Mouse (Mus musculus): ENCODE measurements around the gene Akr1b8. TPM values are rescaled to one million over a fixed set of nuclear protein-coding genes. Genes with fewer than 3 reads are reported as not detected.

Akr1b8 gene
- polyA plus RNA-seq (2014; fragmentation: Nextera tagmentation; extraction: Ambion mirVana): 9.0 and 11.1 TPM in 2 replicates

DNA sequence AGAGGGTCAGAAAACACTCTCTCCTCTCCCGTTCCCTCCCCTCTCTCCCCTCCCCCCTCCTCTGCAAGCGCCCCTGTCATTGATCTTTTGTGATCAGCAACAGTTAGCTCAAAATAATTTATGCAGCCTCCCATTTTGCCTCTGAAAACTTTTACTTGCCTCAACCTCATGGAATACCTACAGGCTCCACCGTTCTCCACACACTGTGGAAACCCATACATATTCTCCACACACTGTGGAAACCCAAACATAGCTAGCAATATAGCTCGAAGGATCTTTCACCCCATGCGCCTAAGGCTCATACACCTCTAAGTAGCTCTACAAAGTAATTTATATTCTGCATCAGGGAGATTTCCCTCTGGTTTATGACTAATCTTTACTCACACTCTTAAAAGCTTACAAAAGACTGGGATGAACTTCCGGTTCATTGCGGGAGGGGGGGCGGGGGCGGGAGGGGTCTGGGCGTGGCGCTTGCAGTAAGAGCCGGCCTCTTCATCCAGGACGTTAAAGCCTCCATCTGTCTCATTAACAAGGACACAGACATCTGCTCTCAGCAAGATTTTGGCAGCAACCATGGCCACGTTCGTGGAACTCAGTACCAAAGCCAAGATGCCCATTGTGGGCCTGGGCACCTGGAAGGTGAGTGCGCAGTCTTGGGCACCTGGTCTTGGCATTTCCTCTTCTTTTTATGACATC is at the start of gene Akr1b8:
TSS of gene Akr1b8 (plus strand) at position 462 of the 696 bp plus-strand sequence.
- H3K4me1 ChIP-seq (ENCODE audit: control insufficient read depth, insufficient read depth, low read length): peaks cover 3% of the 10 kb centered on the region; the same call in 1 of the 2 replicates
- DNase-seq (ENCODE audit: low spot score) (peak; percentile 59), ATAC-seq (ENCODE audit: insufficient number of reproducible peaks, low FRiP score, low TSS enrichment, low read depth) (no peak)
- peak within 1 kb of the TSS; percentile 17 for H3K4me3 ChIP-seq (ENCODE audit: low read depth, low read length)
- H3K4me2 ChIP-seq (ENCODE audit: low read depth, severe bottlenecking): peak within 1 kb of the TSS; percentile 50
- no peaks in the 10 kb centered on the region for H3K9me3 ChIP-seq (ENCODE audit: control insufficient read depth, low read length)
- no peaks in the 10 kb centered on the region for H3K27me3 ChIP-seq (ENCODE audit: control insufficient read depth, insufficient read depth, low read length)
- peak within 1 kb of the TSS; percentile 47 for H3K9ac ChIP-seq (ENCODE audit: low read length)
- WGBS: 12% methylated on average over 16 of the region's 16 CpGs
- no peaks in the 10 kb centered on the region for H3K36me3 ChIP-seq (ENCODE audit: control insufficient read depth, insufficient read depth, low read length)
- H3K27ac ChIP-seq (replicated peaks; ENCODE audit: low read depth, low read length): peak within 1 kb of the TSS; percentile 62; the same call in 1 of the 2 replicates

- Histone ChIP-seq H3K4me1 (ENCODE audit: control insufficient read depth, insufficient read depth, low read length) (no peaks in the 10 kb centered on the region), H3K27me3 (ENCODE audit: control insufficient read depth, insufficient read depth, low read length) (no peaks in the 10 kb centered on the region), H3K9me3 (ENCODE audit: control insufficient read depth, low read length) (no peaks in the 10 kb centered on the region), H3K4me3 (ENCODE audit: low read depth, low read length) (no peak overlapping the region), H3K9ac (ENCODE audit: low read length) (no peak overlapping the region), H3K4me2 (ENCODE audit: low read depth, severe bottlenecking) (no peak overlapping the region), H3K27ac (replicated peaks; ENCODE audit: low read depth, low read length) (no peak overlapping the region), H3K36me3 (ENCODE audit: control insufficient read depth, insufficient read depth, low read length) (peaks cover 4% of the 10 kb centered on the region; the same call in 1 of the 2 replicates)
- no peak for ATAC-seq (ENCODE audit: insufficient number of reproducible peaks, low FRiP score, low TSS enrichment, low read depth)
- 81% methylated on average over 10 of the region's 10 CpGs for WGBS
- DNase-seq (ENCODE audit: low spot score): no peak
These were observed 49.2 kb upstream of the Akr1b8 start for GRCm38 (mm10) chr6:34304675-34305241.

- no peaks in the 10 kb centered on the region for H3K9me3 ChIP-seq (ENCODE audit: control insufficient read depth, low read length)
- H3K4me1 ChIP-seq (ENCODE audit: control insufficient read depth, insufficient read depth, low read length): no peaks in the 10 kb centered on the region
- H3K27ac ChIP-seq (replicated peaks; ENCODE audit: low read depth, low read length): no peak overlapping the region
- H3K4me2 ChIP-seq (ENCODE audit: low read depth, severe bottlenecking): no peak overlapping the region
- no peak for ATAC-seq (ENCODE audit: insufficient number of reproducible peaks, low FRiP score, low TSS enrichment, low read depth)
- no peak overlapping the region for H3K4me3 ChIP-seq (ENCODE audit: low read depth, low read length)
- H3K36me3 ChIP-seq (ENCODE audit: control insufficient read depth, insufficient read depth, low read length): peaks cover 4% of the 10 kb centered on the region; the same call in 1 of the 2 replicates
- WGBS: 89% methylated on average over 6 of the region's 6 CpGs
- no peaks in the 10 kb centered on the region for H3K27me3 ChIP-seq (ENCODE audit: control insufficient read depth, insufficient read depth, low read length)
- DNase-seq (ENCODE audit: low spot score): no peak
- H3K9ac ChIP-seq (ENCODE audit: low read length): no peak overlapping the region
These were observed 47.1 kb upstream of the Akr1b8 start for GRCm38 (mm10) chr6:34306797-34307196.

- no peak overlapping the region for H3K9ac ChIP-seq (ENCODE audit: low read length)
- 95% methylated on average over 6 of the region's 6 CpGs for WGBS
- H3K27me3 ChIP-seq (ENCODE audit: control insufficient read depth, insufficient read depth, low read length): no peaks in the 10 kb centered on the region
- H3K36me3 ChIP-seq (ENCODE audit: control insufficient read depth, insufficient read depth, low read length): peaks cover 4% of the 10 kb centered on the region; the same call in 1 of the 2 replicates
- H3K4me1 ChIP-seq (ENCODE audit: control insufficient read depth, insufficient read depth, low read length): no peaks in the 10 kb centered on the region
- no peak overlapping the region for H3K27ac ChIP-seq (replicated peaks; ENCODE audit: low read depth, low read length)
- H3K9me3 ChIP-seq (ENCODE audit: control insufficient read depth, low read length): no peaks in the 10 kb centered on the region
- H3K4me2 ChIP-seq (ENCODE audit: low read depth, severe bottlenecking): no peak overlapping the region
- no peak overlapping the region for H3K4me3 ChIP-seq (ENCODE audit: low read depth, low read length)
- ATAC-seq (ENCODE audit: insufficient number of reproducible peaks, low FRiP score, low TSS enrichment, low read depth) (no peak), DNase-seq (ENCODE audit: low spot score) (no peak)
These were observed 44.4 kb upstream of the Akr1b8 start for GRCm38 (mm10) chr6:34309526-34309925.

DNA sequence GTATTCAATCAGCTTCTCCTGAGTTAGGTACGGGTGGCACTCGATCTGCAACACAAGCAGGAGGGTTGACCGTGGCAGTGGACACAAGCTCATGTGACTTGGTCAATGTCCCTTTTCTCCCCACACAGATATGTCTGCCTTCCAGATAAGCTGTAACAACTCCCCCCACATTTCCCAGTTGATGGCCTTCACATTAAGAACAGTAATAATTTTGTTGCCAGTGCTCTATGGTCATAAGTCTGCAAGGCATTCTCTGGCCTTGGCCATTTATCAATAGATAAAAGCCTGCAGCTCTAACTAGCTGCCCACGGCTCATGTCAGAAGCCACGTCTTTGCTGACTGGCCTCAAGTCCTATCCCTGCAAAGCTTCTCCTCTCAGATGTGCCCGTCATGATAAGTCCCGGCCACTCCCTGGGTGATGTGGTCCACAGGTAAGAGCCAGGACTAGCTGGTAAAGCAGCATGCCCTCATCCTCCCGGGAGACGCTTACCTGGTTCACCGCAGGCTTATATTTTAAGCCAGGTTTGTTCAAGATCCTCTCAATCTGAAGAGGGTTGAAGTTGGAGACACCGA is 43.8 kb upstream of the Akr1b8 start:
- no peaks in the 10 kb centered on the region for H3K27me3 ChIP-seq (ENCODE audit: control insufficient read depth, insufficient read depth, low read length)
- no peak overlapping the region for H3K27ac ChIP-seq (replicated peaks; ENCODE audit: low read depth, low read length)
- DNase-seq (ENCODE audit: low spot score): no peak
- H3K4me1 ChIP-seq (ENCODE audit: control insufficient read depth, insufficient read depth, low read length): no peaks in the 10 kb centered on the region
- H3K4me2 ChIP-seq (ENCODE audit: low read depth, severe bottlenecking): no peak overlapping the region
- H3K9me3 ChIP-seq (ENCODE audit: control insufficient read depth, low read length): no peaks in the 10 kb centered on the region
- 90% methylated on average over 11 of the region's 11 CpGs for WGBS
- H3K4me3 ChIP-seq (ENCODE audit: low read depth, low read length): no peak overlapping the region
- ATAC-seq (ENCODE audit: insufficient number of reproducible peaks, low FRiP score, low TSS enrichment, low read depth): no peak
- H3K9ac ChIP-seq (ENCODE audit: low read length): no peak overlapping the region
- peaks cover 4% of the 10 kb centered on the region; the same call in 1 of the 2 replicates for H3K36me3 ChIP-seq (ENCODE audit: control insufficient read depth, insufficient read depth, low read length)

DNA sequence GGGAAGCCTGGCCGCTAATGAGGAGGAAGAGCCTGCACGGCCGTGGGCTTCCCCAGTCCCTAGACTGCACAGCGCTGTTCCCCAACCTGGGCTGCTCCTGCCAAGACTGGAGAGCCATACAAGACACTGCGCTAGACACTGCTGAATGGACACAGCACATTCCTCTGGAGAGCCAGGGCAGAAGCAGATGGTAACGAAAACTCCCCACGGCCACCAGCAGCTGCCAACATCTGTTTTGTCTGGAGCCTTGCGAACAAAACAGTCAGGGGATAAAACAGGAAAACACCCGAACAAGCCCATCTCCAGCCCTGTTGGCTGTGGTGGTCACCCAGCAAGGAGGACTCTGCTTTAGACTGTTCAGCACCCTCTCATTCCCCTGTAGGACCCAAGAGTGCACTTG is 40.5 kb upstream of the Akr1b8 start:
- H3K4me3 ChIP-seq (ENCODE audit: low read depth, low read length): no peak overlapping the region
- no peak for DNase-seq (ENCODE audit: low spot score)
- ATAC-seq (ENCODE audit: insufficient number of reproducible peaks, low FRiP score, low TSS enrichment, low read depth): no peak
- WGBS: 84% methylated on average over 9 of the region's 9 CpGs
- H3K4me1 ChIP-seq (ENCODE audit: control insufficient read depth, insufficient read depth, low read length): peaks cover 2% of the 10 kb centered on the region; the same call in 1 of the 2 replicates
- H3K27ac ChIP-seq (replicated peaks; ENCODE audit: low read depth, low read length): no peak overlapping the region
- no peak overlapping the region for H3K4me2 ChIP-seq (ENCODE audit: low read depth, severe bottlenecking)
- H3K36me3 ChIP-seq (ENCODE audit: control insufficient read depth, insufficient read depth, low read length): peaks cover 2% of the 10 kb centered on the region; the same call in 1 of the 2 replicates
- no peaks in the 10 kb centered on the region for H3K9me3 ChIP-seq (ENCODE audit: control insufficient read depth, low read length)
- no peak overlapping the region for H3K9ac ChIP-seq (ENCODE audit: low read length)
- no peaks in the 10 kb centered on the region for H3K27me3 ChIP-seq (ENCODE audit: control insufficient read depth, insufficient read depth, low read length)

DNA sequence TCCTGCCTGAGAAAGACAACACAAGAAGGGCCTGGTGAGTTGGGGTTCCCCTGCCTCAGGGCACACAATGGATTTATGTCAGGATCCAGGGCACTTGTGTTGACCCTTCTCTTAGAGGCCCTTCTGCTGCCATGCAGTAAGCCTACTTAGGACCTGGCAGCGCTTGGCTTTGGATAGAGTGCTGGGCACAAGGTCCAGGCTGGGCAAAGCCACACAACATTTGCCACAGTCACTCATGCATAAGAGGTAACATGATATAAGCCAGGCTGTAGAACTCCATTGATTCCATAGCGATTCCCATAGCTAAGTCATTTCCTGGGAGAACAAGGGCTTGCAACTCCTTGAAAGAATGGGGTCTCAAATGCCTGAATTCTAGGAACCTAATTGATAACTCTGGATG is 40.0 kb upstream of the Akr1b8 start:
- H3K27me3 ChIP-seq (ENCODE audit: control insufficient read depth, insufficient read depth, low read length): no peaks in the 10 kb centered on the region
- peaks cover 2% of the 10 kb centered on the region; the same call in 1 of the 2 replicates for H3K4me1 ChIP-seq (ENCODE audit: control insufficient read depth, insufficient read depth, low read length)
- peaks cover 2% of the 10 kb centered on the region; the same call in 1 of the 2 replicates for H3K36me3 ChIP-seq (ENCODE audit: control insufficient read depth, insufficient read depth, low read length)
- no peaks in the 10 kb centered on the region for H3K9me3 ChIP-seq (ENCODE audit: control insufficient read depth, low read length)
- no peak overlapping the region for H3K4me3 ChIP-seq (ENCODE audit: low read depth, low read length)
- H3K9ac ChIP-seq (ENCODE audit: low read length): no peak overlapping the region
- no peak overlapping the region for H3K27ac ChIP-seq (replicated peaks; ENCODE audit: low read depth, low read length)
- no peak for DNase-seq (ENCODE audit: low spot score)
- no peak for ATAC-seq (ENCODE audit: insufficient number of reproducible peaks, low FRiP score, low TSS enrichment, low read depth)
- H3K4me2 ChIP-seq (ENCODE audit: low read depth, severe bottlenecking): no peak overlapping the region
- 91% methylated on average over 2 of the region's 2 CpGs for WGBS

DNA sequence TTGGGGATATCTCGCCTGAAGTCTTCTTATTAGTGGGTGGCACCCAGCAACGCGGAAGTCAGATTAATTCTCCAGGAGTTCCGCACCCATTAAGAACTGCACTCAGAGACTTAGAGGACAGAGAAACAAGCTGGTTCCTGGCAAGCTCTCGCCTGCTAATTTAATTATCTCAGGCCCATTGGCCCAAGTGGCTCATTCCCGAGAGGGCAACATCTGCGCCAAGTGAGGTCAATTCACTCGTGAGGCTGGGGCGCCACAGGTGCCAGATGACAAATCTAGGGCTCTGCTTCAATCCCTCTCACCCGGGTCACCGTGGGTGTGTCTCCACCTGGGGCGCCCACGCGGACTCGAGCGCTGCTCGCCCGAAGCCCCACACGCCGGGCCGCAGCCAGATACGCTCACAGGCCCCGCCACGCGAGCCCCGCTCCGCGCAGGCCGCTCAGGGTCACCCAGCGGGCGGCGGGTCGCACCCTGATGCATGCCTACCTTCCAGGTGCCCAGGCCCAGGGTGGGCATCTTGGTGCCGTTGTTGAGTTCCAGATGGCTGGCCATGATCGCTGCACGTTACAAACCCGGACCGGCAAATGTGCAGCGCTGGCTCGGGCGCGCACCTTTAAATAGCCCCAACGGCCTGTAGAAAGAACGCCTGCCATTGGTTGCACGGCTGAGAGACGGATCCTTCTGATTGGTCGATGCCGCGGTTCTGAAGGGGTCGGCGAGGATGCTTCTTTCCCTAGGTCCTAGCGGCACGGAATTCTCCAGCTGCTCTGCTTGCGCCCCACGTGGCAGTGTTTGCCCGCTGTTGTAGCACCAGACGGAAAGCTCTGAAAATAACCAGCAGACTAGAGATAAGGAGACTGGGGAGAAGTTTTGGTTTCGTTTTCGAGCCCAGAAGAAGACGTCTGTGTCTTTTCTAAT is 36.8 kb upstream of the Akr1b8 start, which contains the start of gene Akr1b3:
TSS of gene Akr1b3 (minus strand) at position 625 of the 918 bp plus-strand sequence.
- H3K27ac ChIP-seq (replicated peaks; ENCODE audit: low read depth, low read length): no peak within 1 kb of the TSS
- peak; percentile 98 for ATAC-seq (ENCODE audit: insufficient number of reproducible peaks, low FRiP score, low TSS enrichment, low read depth)
- 1% methylated on average over 60 of the region's 60 CpGs for WGBS

More for the DNA sequence above, 36.8 kb upstream of the Akr1b8 start, which contains the start of gene Akr1b3:
- peak; percentile 91 for DNase-seq (ENCODE audit: low spot score)
- Histone ChIP-seq H3K9ac (ENCODE audit: low read length) (peak within 1 kb of the TSS; percentile 74), H3K27me3 (ENCODE audit: control insufficient read depth, insufficient read depth, low read length) (no peaks in the 10 kb centered on the region), H3K4me3 (ENCODE audit: low read depth, low read length) (peak within 1 kb of the TSS; percentile 69), H3K4me1 (ENCODE audit: control insufficient read depth, insufficient read depth, low read length) (peaks cover 2% of the 10 kb centered on the region; the same call in 1 of the 2 replicates), H3K9me3 (ENCODE audit: control insufficient read depth, low read length) (no peaks in the 10 kb centered on the region), H3K36me3 (ENCODE audit: control insufficient read depth, insufficient read depth, low read length) (no peaks in the 10 kb centered on the region), H3K4me2 (ENCODE audit: low read depth, severe bottlenecking) (peak within 1 kb of the TSS; percentile 92)
